Mouse (Mus musculus): ENCODE data around the gene Tdgf1.

The Tdgf1 gene

GRCm38 (mm10) chr9:110953550-110954461 lies 7.8 kb upstream of the Tdgf1 start:
- DNase-seq, result no peak

- DNase-seq, result no peak
These were observed 7.1 kb upstream of the Tdgf1 start for GRCm38 (mm10) chr9:110952931-110953549.

DNA sequence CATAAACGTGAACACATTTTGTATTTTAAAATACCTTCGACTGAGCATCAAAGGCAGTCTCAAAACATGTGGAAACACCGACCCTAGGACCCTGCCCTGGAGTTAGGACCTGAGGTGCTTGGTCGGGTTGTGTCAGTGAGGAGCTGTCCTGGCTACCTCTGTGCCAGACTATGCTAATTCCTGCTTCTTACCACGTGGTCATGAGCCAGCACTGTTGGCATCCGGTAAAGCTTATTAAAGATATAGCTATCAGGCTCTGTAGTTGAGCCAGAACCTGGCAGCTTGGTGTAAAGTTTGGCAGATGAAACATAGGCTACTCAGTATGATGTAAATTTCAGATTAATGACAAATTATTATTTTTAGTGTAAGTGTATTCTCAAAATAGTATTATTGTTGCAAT lies 6.4 kb upstream of the Tdgf1 start:
- DNase-seq, result no peak

- DNase-seq, result no peak
These were observed 5.9 kb upstream of the Tdgf1 start for GRCm38 (mm10) chr9:110951866-110952265.

DNA sequence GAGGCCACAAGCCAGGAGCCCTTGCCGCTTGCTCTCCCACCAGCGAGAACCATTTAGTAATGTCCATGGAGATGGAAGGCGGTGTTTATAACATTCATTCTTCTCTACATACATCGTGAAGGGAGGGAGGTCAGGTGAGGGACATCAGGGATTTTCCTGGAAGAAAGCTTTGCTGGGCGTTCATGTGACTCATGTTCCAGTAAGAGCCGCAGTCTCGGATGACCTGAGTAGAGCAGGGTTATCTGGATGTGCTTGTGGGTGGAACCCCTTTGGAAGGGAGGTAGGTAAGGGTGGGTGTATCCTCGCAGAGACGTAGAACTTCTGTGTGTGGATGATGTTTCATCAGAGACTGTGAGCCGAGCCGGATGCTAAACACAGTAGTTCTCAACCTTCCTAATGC lies 5.4 kb upstream of the Tdgf1 start, which contains the start of gene Lrrc2:
Gene Lrrc2, plus strand, starts transcription at position 149 of the 400 bp plus-strand sequence.
- DNase-seq, result no peak

- DNase-seq, result no peak
These were observed 4.2 kb upstream of the Tdgf1 start for GRCm38 (mm10) chr9:110950109-110950508.

DNA sequence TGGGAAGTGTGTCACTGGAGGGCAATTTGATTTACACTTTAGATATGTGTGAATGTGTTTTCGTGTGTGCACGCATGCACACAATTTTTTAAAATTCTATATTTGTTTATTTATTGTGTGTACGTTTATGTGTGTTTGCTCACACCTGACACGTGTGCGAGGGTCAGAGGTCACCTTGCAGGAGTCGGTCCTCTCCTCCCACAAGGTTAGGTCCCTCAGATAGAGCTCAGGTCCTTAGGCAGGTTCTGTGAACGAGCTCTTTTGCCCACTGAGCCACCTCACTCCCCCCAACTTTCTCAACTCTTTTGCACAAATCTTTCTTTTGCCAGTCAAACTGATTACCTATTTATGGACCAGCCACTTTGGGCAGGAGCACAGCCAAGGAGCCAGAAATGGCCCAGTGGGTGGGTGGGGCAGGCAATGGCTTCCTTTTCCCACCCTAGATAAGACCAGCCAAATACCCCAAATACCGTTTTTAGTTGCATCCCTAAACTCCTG lies 2.9 kb upstream of the Tdgf1 start:
- no peak for DNase-seq

- no peak for DNase-seq
These were observed 1.9 kb upstream of the Tdgf1 start for GRCm38 (mm10) chr9:110947900-110948299.

DNA sequence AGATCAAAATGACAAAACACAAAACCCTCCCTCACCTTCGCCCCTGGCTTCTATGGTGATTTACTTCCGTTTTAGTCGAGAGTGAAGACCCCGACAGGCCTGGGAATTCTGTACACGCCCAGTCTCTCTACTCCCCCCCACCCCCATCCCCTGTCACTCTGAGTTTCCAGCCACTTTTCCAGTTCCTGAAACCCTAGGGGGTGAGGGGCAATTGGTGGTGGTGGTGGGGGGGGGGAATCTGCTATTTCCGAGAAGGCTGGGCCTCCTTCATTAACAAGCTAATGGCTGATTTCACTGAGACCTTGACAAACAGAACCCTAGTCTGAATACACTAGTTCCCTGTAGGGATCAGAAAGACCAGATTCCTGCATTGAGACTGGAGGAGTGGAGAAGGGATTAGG lies 1.3 kb upstream of the Tdgf1 start:
- DNase-seq, result no peak

DNA sequence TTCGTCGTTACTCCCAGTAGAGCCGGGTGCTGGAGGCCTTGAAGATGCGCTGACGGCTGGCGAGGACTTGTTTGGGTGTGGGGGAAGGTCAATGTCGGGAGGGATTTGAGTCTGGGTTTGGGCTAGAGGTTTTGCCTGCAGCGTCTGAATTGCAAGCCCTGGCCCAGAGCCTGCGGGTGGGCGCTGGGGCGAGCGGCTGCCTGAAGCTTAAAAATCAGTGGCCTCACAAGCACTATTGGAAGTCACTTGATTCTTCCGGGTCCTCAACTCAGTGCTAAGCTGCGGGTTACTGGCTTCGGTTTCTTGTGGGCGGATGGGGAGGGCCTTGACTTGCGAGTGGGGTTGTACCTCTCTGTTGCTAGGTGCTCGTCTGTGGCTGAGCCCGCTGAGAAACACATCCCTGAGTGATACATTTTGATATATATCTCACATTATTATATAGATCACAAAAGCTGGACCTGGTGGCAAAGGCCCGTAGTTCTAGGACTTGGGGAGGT lies 638 bp upstream of the Tdgf1 start:
- no peak for DNase-seq

- no peak for DNase-seq
These were observed 615 bp downstream of the Tdgf1 start for GRCm38 (mm10) chr9:110945343-110945742.

DNA sequence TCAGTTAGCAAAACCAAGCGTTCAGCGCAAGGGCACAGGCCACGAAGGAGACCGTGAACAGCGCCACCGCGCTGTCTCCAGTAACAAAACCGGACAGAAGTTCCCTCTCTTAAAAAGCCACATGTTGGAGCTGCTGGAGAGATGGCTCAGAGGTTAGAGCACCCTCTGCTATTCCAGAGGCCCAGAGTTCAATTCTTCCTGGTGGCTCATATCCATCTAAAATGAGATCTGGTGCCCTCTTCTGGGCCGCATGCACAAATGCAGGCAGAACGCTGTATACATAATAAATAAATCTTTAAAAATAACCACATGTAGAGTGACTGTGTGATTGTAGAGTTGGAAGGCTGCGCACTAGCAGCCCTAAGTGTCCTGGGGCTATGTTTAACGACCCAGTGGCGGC lies 1.7 kb downstream of the Tdgf1 start:
- no peak for DNase-seq

- no peak for DNase-seq
These were observed 8.2 kb downstream of the Tdgf1 start for GRCm38 (mm10) chr9:110937506-110938490.

DNA sequence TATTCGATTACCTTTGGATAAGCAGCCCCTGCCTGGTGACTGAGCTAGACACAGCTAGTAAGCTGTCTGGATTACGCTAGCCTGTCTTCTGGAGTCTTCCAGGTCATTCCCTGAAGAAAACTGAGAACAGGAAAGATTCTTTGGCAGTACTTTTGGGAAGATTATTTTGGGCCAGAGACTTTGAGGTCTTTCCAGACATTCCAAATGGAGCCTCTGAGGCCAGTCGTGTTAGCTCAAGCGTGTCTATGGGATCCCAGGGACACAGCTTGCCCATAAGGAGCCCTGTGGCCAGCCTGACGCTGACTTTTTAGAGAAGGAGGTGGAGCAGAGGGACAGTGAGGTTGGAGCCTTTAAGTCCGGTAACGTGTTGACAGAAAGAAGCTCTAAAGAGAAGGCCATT lies 10.0 kb downstream of the Tdgf1 start:
- DNase-seq, result no peak

DNA sequence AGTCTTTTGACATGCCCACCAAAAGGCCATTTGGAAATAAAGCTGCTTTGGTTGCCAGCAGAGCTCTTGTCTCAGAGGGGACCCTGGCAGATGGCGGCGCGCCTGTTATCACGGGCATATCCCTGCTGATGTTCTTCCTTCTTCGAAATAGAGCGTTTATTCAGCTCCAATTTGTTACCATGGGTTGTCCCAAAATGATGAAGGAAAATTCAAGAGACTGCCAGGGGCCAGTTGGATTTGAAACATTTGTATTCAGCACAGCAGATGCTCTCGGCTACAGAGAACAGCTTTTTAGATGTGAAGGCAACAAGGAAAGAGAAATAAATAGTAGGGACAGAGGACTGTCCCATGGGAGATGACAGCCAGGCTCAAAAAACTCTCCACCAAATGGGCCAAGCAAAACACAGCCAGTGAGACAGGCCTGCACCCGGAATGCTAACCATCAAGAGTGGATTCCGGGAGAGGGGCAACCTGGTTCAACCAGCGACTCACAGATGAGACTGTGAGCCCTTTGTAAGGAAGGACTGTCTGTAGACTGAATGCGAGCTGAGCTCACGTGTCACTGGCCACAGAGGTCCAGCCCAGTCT lies 12.0 kb downstream of the Tdgf1 start:
- no peak for DNase-seq

DNA sequence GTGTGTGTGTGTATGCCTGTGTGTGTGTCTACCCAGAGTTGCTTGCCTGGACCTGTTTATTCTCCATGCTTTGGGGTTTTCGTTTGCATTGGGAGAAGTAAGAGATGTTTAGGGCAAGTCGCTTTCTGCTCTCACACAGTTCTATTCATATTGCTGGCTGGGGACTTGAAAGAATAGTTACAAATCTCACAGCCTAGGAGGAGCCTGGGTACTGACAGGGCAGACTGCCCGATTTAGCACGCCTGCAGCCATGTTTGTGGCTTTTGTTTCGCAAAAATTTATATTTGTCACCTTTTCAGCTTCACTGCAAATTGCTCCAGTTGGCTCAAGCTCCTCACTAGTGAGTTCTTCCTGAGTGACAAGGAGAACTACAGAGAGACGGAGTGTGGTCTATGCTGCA lies 14.4 kb downstream of the Tdgf1 start:
- no peak for DNase-seq

DNA sequence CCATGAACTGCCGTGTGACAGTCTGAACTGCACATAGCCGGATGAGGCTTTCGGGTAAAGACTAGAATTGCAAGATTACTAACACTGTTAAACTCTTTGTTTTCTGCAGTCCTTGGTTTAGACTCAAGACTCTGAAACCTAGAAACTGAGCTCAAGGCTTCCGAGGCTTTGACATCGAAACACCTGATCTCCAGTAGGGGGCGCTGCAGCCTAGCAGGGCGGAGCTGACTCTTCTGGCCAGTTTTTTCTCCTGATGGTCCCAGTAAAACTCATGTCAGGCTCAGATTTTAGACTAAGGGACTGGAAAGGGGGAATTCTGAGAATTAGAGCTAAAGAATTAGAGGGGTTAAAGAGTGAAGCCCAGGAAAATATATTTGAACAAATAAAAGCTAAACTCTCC lies 23.2 kb downstream of the Tdgf1 start:
- peak; percentile 59 to 62 for DNase-seq

- no peak for DNase-seq
These were observed 25.1 kb downstream of the Tdgf1 start for GRCm38 (mm10) chr9:110920665-110921419.

DNA sequence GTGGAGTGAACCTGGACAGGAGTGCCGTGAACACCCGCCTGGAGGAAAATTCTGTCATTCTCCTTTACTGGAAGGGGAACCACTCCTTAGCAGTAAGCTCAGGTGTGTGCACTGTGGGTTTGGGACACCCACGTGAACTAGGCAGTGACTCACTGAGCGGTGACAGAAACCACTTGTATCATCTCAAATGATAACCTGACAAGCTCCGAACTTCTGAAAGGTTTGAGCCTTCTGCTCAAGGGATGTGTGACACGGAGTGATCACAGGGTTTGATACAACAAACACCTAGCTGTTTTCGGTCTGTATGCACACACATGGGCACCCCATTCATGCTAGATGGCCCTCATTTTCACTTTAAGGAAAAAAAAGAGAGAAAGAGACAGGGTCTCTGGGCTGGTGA lies 29.2 kb downstream of the Tdgf1 start, which contains the start of gene Fam240a:
Gene Fam240a, minus strand, starts transcription at position 76 of the 400 bp plus-strand sequence.
- DNase-seq, result no peak

DNA sequence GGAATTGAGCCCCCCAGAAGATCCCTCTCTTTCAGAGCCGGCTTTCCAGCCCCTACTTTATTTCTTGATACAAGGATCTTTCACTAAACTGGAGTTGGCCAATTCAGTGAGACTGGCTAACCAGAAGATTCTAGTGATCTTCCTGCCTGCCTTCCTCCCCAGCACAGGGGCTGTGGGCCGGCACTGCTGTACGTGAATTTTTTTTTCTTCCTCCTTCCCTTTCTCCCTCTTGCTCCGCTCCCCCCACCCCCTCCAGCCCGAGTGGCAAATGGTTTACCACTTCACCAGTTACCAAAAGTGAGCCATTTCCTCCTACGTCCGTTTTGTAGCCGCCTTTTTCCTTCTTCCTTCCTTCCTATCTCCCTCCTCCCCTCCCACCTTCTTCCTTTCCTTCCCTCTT lies 30.5 kb downstream of the Tdgf1 start:
- DNase-seq, result no peak

- no peak for DNase-seq
These were observed 31.2 kb downstream of the Tdgf1 start for GRCm38 (mm10) chr9:110914631-110915236.

Data from B cell, adult 2 months (primary cell).